Mouse (Mus musculus) kidney, postnatal 4 days (tissue): ENCODE measurements around the gene Adprhl1.

ENCODE experiments used
- DNase-seq, 2 experiments: peaks; one replicate each; pipeline ENCODE4 v3.0.0; 2021; ENCODE audit warnings: mixed read lengths in 2 of 2

Gene Adprhl1

DNA sequence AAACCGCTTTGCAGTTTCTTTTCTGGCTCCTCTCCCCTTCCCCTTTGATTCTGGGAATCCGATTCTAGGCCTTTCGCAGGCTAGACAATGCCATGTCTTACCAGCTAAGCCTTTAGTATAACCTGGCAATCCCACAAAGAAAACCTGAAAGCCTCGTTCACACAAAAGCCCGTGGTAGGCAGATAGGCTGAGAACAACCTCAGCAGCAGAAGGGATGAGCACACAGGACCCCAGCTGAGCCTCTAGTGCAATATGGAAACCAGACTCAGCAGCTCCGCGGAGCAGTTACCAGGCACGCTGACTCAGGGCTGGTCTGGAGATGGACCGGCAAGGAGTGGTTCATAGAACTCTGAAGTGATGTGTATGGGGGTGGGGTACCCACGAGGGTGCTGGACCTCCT lies 59.1 kb downstream of the Adprhl1 start:
- DNase-seq: no peak

DNA sequence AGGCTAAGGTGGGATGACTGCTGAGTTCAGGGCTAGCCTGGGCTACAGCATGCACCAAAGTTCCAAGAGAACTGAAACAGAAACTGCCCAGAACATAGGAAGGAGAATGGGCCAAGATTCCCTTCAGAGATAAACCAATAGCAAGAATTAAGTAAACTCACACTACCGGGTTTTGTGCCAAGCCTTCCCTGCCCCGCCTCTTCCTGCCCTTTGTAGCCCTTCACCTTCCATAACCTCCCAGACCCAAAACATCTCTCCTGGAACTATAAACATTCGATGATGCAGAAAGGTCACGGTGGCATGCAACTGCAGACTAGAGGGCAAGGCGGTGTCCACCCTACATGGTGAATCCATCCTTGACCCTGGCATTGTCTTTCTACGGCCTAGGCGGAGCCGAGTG lies 63.7 kb downstream of the Adprhl1 start:
- DNase-seq: no peak

DNA sequence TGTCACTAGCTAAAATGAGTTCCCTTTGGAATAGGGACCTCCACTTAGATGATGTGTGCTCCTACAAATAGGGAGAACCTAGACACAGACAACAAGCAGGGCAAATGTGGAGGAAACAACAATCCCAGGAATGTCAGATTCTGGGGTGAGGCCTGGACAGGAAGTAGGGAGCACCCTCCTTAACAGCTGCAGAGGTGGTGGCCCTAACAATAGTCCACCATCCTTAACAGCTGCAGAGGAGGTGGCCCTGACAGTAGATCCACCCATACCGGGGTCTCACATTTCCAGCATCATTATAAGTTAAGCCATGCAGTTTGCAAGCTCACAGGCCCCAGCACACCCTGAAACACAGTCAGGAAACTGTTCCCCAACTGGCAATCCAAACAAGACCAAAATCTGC lies 65.1 kb downstream of the Adprhl1 start:
- no peak for DNase-seq

DNA sequence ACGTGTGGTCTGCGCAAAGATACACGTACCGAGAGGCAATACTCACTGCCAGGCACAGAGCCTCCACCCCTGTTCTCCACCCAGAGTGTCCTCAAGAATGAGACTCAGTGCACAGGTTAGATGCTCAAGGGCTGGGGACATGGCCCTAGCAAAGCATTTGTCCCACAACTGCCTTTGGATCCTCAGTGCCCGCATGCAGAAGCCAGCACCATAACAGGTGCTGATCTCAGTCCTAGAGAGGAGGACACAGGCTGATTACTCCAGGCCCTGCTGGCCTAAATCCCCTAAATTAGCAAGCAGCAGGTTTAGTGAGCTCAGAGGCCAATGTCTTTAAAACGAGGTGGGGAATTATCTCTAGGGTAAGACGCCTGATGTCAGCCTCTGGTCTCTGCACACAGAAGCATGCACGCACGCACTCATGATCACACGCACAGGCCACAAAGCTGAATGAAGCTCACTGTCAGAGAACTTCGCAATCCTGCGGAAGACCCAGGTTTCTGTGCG lies 65.9 kb downstream of the Adprhl1 start:
- no peak for DNase-seq

DNA sequence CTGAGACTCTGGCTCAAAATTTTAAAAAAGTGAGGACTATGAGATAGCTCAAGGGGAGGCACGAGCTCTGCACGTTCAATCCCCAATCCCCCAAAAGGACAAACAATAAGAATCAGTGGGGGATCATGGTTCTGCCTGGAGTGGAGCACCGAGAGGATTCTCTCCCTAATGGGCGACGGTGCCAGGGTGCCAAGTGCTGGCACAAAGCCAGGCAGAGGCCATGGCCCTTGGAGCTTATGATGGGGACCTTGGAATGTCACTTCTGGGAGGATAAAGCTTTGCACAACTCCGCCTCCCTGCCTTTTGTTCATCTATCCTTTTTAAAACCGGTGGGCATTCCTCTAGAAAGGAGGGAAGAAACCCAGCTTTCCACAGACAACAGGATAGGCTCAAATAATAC lies 66.3 kb downstream of the Adprhl1 start:
- no peak for DNase-seq

DNA sequence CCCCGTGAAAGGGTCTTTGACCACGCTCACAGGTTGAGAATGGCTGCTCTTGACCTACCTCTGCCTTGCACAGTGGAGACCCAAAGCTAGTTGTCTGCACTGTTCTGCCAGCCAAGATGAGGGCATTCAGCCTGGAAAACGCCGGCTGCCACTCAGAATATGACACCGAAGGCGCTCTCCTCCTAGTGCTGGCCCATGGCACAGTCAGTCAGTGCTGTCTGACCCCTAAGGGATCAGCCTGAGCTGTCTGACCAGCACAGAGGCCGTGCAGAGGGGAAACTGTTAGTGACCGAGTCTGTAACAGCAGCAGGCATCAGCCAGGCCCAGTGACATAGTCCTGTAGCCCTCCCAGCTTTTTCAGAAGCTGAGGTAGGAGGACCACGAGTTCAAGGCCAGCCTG lies 66.7 kb downstream of the Adprhl1 start:
- DNase-seq: no peak

DNA sequence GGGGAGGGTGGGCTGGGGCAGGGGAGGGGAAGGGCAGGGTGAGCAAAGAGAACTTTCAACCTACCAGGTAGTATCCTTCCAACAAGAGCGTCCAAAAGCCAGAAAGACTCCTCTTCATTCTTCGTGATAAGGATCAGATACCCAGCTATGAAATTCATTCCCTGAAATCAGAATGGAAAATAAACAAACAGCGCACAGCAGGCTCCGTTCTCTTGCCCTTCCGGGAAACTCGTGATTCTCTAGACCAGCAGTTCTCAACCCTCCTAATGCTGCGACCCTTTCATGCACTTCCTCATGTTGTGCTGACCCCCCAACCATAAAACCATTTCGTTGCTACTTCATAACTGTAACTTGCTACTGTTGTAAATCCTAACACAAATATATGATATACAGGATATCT lies 67.1 kb downstream of the Adprhl1 start:
- DNase-seq: no peak

DNA sequence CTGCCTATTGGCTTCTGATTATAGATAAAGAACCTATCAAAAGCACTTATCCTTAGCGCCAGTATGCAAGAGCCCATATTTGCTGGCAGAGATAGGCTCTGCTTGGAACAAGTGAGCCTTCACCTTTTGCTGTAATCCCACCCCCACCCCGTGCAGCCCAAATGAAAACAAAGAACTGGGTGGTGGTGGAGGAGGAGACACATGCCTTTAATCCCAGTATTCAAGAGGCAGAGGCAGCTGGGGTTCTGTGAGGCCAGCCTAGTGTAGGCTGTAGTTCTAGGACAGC lies 72.3 kb downstream of the Adprhl1 start:
- no peak for DNase-seq

DNA sequence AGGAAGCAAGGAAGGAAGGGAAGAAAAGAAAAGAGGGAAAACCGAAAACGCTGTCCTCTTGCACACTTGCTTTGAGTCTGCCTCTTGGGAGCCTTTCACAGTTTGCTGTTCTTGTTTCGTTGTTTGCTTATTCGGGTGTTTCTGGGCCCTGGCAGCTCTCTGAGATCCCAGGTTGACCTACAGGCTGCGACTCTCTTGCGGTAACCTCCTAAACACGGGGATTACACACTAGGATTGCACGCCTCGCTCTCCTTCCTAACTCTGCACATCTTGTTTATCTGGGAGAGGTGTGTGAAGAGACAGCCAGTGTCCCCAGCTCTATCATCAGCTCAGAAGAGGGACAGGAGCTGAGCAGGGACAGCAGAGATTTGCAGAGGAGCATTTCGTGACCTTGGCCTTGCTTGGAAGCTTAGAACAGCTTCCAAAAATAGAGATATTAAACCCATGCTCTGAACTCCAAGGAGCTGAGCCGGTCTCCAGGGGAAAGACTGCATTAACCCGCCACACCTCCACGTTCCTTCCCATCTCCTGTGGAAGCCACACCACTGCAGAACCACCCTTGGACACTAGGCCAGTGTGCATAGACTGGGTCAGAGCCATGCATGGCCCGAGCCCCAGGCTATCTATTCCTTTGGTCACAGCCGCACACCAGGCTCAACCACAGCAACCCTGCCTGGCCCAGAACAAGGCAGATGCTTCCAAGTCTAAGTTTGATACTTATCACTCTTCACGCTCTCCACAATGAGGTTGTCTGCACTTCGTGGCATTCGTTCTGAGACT lies 72.9 kb downstream of the Adprhl1 start:
- no peak for DNase-seq

DNA sequence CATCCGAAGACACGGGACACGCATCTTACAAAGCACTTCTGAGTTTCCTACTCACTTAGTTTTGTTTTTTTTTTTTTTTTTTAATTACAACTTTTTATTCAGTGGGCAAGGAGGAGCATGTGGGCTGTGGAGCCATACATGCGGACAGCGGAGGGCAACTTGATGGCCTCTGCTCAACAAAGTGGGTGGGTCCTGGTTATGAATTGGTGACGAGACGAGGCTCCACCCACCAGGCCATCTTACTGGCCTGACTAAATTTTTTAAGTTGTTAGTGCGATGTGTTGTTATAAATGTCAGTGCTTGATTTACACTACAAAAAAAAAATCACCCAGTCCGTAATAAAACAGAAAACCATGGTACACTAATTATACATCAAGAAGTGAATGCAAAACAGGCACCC lies 73.6 kb downstream of the Adprhl1 start:
- DNase-seq: peak in 1 of 2 experiments; percentile 43

DNA sequence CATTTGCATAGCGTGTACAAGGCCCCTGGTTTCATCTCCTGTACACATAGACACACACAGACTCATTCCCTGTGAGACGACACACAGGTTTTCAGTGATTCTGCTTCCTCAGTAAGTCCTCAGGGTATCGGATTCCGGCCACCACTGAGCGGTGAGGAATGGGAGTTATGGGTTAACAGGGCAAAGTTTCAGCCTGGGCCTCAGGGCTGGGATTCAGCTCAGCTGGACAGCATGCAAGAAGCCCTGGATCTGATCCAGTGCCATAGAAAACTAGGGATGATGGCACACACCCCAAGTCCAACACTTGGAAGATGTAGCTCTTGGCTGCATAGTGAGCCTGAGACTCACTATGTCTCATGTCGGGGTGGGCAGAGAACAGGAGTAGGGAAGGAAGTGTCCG lies 74.0 kb downstream of the Adprhl1 start:
- DNase-seq: no peak

DNA sequence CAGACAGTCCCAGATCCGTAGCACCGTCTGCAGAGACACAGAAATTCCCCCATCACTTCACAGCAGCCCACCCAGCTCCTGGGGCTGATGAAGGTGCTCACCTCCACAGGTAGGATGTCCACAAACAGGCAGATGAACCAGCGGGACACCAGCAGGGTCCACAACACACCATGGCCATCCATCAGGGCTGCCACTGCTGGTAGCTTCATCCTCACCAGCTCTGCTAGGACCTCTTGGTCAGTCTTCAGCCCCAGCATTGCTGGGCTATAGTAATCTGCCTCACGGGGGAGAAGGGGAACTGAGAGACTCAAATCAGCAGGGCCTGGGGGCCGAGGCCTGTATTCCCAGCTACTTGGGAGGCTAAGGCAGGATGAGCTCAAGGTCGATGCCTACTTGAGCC lies 74.5 kb downstream of the Adprhl1 start:
- DNase-seq: no peak

DNA sequence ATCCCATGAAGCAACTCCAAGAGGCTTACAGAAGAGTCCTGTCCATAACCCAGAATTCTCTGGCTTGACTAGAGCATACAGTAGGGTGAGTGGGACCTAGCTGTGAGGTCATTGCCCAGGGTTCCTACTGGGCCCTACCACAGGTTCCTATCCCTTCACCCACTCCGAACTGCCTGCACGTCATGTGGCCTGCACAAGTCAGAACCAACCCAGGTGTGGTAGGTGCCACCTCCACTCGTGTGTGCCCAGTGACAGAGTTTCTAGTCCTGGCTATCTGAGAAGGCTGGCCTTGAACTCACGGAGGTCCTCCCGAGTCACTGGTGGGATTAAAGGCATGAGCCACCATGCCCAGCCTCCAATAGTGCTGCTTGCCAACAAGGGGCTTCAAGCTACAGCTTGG lies 75.8 kb downstream of the Adprhl1 start:
- DNase-seq: no peak

DNA sequence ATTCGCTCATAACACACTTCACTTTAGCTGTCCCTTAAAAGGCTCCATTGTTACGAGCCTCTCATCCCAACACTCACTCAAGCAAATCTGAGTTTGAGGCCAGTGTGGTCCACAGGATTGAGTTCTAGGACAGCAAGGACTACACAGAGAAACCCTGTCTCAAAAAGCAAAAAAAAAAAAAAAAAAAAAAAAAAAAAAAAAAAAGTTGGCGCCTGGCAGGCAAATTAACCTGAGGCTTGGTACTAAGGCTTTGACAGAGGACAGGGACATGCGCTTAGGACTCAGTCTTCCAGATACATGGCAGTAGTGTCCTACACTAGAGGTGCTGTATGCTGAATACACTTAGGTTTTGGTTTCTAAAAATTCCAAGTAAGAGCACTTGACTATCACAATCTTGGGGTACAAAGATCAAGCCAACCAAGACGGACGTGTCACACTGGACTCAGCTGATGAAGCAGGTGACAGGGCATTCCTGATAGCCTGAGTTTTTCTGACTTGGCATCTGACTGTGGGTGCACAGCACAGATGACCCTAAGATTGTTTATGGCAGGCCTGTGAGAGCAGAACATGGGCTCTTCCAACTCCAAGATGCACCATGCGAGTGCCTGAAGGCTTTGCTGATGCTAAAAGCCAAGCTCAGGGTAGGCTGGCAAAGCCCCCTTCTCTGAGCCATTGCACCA lies 76.6 kb downstream of the Adprhl1 start:
- DNase-seq: no peak

DNA sequence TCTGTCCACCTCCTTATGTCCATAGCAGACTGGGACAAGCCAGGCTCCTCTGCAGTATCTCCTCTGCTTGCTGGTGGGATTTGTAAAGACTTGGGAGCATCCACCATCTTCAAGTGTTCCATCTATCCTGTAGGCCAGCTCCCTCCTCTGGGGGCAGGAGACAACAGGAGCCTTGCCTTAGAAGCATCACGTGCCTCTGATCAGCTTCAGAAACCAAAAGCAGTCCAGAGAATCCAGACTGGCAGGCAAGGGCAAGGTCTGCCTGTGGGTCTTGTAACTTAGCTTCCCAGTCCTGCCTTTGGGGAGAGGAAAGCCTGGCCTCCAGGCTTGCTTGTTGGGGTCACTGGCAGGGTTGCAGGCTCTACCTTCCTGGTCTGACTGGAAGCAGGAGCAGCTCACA lies 78.3 kb downstream of the Adprhl1 start:
- no peak for DNase-seq

DNA sequence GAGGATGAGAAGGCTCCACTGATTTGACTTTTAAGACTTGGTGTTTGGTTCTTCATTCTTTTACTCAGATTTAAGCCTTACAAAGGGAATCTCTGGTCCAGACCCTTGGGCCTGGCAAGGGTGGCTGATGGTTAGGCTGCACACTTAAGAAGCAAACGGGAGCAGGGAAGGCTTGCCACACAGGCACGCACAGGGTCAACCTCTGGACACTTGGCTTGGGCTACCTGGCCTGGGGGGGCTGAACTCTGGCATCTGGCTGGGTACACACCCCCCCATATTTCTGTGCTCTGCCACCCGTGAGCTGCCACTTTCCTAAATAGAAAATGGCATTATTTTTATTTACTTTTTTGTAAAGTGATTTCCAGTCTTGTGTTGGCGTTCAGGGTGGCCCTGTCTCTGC lies 79.2 kb downstream of the Adprhl1 start:
- no peak for DNase-seq

DNA sequence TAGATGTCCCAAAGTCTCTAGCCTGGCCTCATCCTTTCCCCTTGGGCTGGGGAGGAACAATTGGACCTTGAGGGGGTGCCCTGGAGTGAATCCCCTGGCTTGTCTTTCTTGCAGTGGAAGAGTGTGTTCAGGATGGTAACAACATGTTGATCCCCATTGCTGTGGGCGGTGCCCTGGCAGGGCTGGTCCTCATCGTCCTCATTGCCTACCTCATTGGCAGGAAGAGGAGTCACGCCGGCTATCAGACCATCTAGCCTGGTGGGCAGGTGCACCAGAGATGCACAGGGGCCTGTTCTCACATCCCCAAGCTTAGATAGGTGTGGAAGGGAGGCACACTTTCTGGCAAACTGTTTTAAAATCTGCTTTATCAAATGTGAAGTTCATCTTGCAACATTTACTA lies 79.7 kb downstream of the Adprhl1 start:
- DNase-seq: no peak
